Mouse (Mus musculus) G1E (cell line): ENCODE measurements around the gene Gm4779.

Source experiments
- CTCF ChIP-seq: IDR thresholded peaks from 2 replicates; pipeline ENCODE4 v1.5.1; 2012; ENCODE audit warnings: low read depth, low read length, inconsistent platforms, mixed read lengths
- TAL1 ChIP-seq: conservative IDR thresholded peaks from 2 replicates; pipeline ENCODE4 v1.6.1; 2012; ENCODE audit warnings: low read depth, low read length, inconsistent platforms, mixed read lengths

- TF ChIP-seq CTCF (no peak), TAL1 (no peak)
Measured at GRCm38 (mm10) chrX:101770307-101770706, 23.9 kb downstream of the Gm4779 start.
